Mouse (Mus musculus) liver, postnatal 0 days (tissue): ENCODE results near the gene Eci2.

Source experiments
- CTCF ChIP-seq: sonication (generic); IDR thresholded peaks from 2 replicates; pipeline ENCODE4 v1.5.1; 2016; ENCODE audit warnings: antibody characterized with exemption, low read depth
- EP300 ChIP-seq: IDR thresholded peaks from 2 replicates; pipeline ENCODE4 v1.6.1; 2016; ENCODE audit warnings: antibody characterized with exemption, low read depth, mild to moderate bottlenecking

DNA sequence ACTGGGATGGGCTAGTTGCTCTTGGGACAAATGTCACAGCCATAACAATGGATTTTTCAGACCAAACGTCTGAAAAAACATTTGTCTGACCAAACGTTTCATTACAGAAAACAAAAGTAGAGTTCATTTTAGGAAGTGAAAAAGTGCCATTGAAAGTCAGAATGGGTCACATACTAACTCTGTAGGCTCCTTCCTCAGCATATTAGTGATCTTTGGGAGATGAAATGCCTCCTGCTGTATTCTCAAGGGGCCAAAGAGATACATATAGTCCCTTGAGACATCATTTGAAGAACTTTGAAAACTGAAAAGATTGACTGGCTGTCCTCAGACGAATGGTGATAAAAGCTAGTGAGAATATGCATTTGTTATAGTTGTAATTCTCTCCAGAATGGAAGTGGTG is 6.5 kb downstream of the Eci2 start:
- TF ChIP-seq CTCF (no peak), EP300 (no peak)
